Mouse (Mus musculus) liver, embryonic 11.5 days (tissue): ENCODE measurements around the gene Tnn. TPM values are rescaled to one million over a fixed set of nuclear protein-coding genes. Genes with fewer than 3 reads are reported as not detected.
A peak's percentile ranks its signal among the peaks of the same experiment; 100 is the strongest.

Source experiments
- ATAC-seq: fragments of 200-750 bp; cut with Nextera tagmentation; replicated peaks from 2 replicates; pipeline ENCODE4 v1.8.0; 2017; ENCODE audit warnings: moderate number of reproducible peaks, mild to moderate bottlenecking, moderate TSS enrichment, moderate library complexity; ENCODE audit not compliant: low FRiP score
- DNase-seq: peaks from one replicate; pipeline ENCODE4 v3.0.0-alpha.2; 2017; ENCODE audit warnings: low spot score
- H3K27ac ChIP-seq: fragments of 300-500 bp; sonication (generic); 2 replicates; pipeline ENCODE4 v1.5.1; 2014; ENCODE audit warnings: mild to moderate bottlenecking, low read depth, low read length, control low read depth
- H3K27me3 ChIP-seq: fragments of 300-500 bp; sonication (generic); replicated peaks from 2 replicates; pipeline ENCODE4 v1.6.1; 2014; ENCODE audit warnings: low read length, mixed read lengths; ENCODE audit not compliant: control insufficient read depth, insufficient read depth
- H3K36me3 ChIP-seq: fragments of 300-500 bp; sonication (generic); 2 replicates; pipeline ENCODE4 v1.6.1; 2014; ENCODE audit warnings: mild to moderate bottlenecking, low read length, moderate library complexity, mixed read lengths; ENCODE audit not compliant: control insufficient read depth, insufficient read depth
- H3K4me1 ChIP-seq: fragments of 300-500 bp; sonication (generic); replicated peaks from 2 replicates; pipeline ENCODE4 v1.6.1; 2014; ENCODE audit warnings: low read length, mixed read lengths; ENCODE audit not compliant: control insufficient read depth, insufficient read depth
- H3K4me2 ChIP-seq: fragments of 300-500 bp; sonication (generic); 2 replicates; pipeline ENCODE4 v1.6.1; 2014; ENCODE audit warnings: mild to moderate bottlenecking, control low read depth, moderate library complexity
- H3K4me3 ChIP-seq: fragments of 300-500 bp; sonication (generic); 2 replicates; pipeline ENCODE4 v1.5.1; 2014; ENCODE audit warnings: low read depth, low read length, control low read depth
- H3K9ac ChIP-seq: fragments of 300-500 bp; sonication (generic); 2 replicates; pipeline ENCODE4 v1.6.1; 2014; ENCODE audit warnings: low read depth, low read length, control low read depth
- H3K9me3 ChIP-seq: fragments of 300-500 bp; sonication (generic); 2 replicates; pipeline ENCODE4 v1.6.1; 2016; ENCODE audit warnings: low read length, inconsistent platforms, mixed read lengths; ENCODE audit not compliant: control insufficient read depth
- WGBS: fragments of 180-500 bp; shearing (Covaris S2); extraction: QIAGEN DNeasy Blood & Tissue Kit; methylation state at CpG from one replicate; pipeline ENCODE4 v1.1.7; 2014; 5-methylcytosine and 5-hydroxymethylcytosine counted together
- polyA plus RNA-seq: library from polyadenylated mRNA; unstranded; fragments of >200 nt; fragmentation: Nextera tagmentation; extraction: Ambion mirVana; gene quantifications from 2 replicates; pipeline ENCODE4 v1.2.1, GENCODE M21; 2014

Tnn gene
- polyA plus RNA-seq, 1 experiment from 2014 or later: not detected

DNA sequence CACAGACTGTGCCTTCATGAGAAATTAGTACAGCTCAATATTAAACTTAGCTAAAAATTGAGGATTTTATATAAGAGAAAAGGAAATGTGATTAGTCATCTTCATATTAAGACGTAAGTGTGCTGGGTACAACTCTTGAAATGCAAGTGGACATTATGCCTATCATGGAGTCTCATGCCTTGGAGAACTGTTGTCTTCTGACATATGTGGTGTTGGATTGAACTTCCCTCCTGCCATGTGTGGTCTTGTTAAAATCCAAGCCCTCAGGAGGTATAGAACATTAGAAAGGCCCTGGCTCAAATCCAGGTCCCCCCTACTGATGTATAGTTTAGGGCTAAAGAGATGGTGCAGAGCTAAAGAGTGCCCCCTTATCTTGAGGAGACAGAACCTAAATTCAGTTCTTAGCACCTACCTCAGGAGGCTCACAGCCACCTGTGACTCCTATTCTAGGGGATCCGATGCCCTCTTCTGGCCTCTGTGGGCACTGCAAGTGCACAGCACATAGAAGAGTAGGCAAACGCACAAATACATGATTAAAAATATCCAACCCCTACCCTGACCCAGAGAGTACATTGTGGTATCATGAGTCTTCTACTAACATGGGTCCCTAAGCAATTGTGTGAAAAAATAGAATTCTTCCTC lies 91.5 kb downstream of the Tnn start:
- no peaks in the 10 kb centered on the region for H3K36me3 ChIP-seq
- no peak overlapping the region for H3K9ac ChIP-seq
- ATAC-seq (peak; percentile 35), DNase-seq (no peak)
- no peak overlapping the region for H3K4me3 ChIP-seq
- H3K27me3 ChIP-seq: no peaks in the 10 kb centered on the region
- peaks cover 19% of the 10 kb centered on the region for H3K4me1 ChIP-seq
- H3K27ac ChIP-seq: peak overlapping the region; percentile 68
- 51% methylated on average over 3 of the region's 3 CpGs for WGBS
- no peak overlapping the region for H3K4me2 ChIP-seq
- H3K9me3 ChIP-seq: no peaks in the 10 kb centered on the region

DNA sequence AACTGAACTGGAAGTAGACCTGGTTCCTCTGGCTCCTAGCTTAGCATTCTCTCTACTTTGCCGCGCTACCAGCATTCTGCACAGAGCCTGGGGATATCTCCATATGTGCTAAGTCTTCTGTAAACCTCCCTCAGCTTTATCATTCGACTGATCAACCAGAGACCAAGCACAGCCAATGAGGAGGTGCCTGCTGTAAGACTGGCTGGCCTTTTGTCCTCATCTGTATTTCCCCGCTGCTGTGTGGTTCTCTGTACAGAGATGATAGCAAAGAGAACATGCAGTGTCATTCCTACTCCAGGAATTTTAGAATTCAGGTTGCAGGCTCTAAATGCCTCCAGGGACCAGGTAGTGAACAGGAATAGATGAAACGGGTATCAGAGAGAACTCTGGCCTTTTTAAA lies 92.1 kb downstream of the Tnn start:
- Histone ChIP-seq H3K4me1 (peaks cover 19% of the 10 kb centered on the region), H3K4me2 (peak overlapping the region; percentile 41), H3K9ac (no peak overlapping the region), H3K9me3 (no peaks in the 10 kb centered on the region), H3K27me3 (no peaks in the 10 kb centered on the region), H3K4me3 (no peak overlapping the region), H3K27ac (peak overlapping the region; percentile 68), H3K36me3 (no peaks in the 10 kb centered on the region)
- 41% methylated on average over 5 of the region's 5 CpGs for WGBS
- ATAC-seq: peak; percentile 97
- DNase-seq: no peak

GRCm38 (mm10) chr1:160060542-160060941 lies 92.8 kb downstream of the Tnn start:
- H3K9ac ChIP-seq: no peak overlapping the region
- no peak for DNase-seq
- no peak for ATAC-seq
- H3K9me3 ChIP-seq: no peaks in the 10 kb centered on the region
- H3K36me3 ChIP-seq: no peaks in the 10 kb centered on the region
- H3K4me1 ChIP-seq: peaks cover 19% of the 10 kb centered on the region
- H3K4me2 ChIP-seq: peak overlapping the region; percentile 41; the same call in 1 of the 2 replicates
- peak overlapping the region; percentile 63 for H3K27ac ChIP-seq
- H3K4me3 ChIP-seq: no peak overlapping the region
- WGBS: 68% methylated on average over 6 of the region's 6 CpGs
- no peaks in the 10 kb centered on the region for H3K27me3 ChIP-seq

DNA sequence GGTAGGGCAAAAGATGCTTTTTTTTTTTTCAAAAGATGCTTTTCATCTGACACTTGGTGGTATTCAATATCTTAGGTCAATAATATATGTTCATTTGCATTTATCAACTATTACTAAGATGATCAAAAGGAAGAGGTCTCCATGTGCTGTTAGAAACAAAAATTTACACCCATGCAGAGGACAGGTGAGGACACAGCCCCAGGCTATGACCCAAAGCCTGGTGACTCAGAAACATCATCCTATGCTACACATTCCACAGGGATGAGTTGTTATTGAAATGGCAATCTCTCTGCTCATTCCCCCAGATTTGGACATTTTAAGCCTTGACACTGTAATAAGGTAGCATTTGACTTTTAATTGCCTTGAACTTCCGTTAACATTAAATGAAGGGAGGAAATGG lies 93.5 kb downstream of the Tnn start:
- WGBS: 55% methylated on average over 1 of the region's 1 CpGs
- peaks cover 19% of the 10 kb centered on the region for H3K4me1 ChIP-seq
- no peaks in the 10 kb centered on the region for H3K27me3 ChIP-seq
- no peak overlapping the region for H3K27ac ChIP-seq
- no peaks in the 10 kb centered on the region for H3K36me3 ChIP-seq
- no peak overlapping the region for H3K9ac ChIP-seq
- no peak overlapping the region for H3K4me2 ChIP-seq
- ATAC-seq: no peak
- no peak for DNase-seq
- no peak overlapping the region for H3K4me3 ChIP-seq
- no peaks in the 10 kb centered on the region for H3K9me3 ChIP-seq

GRCm38 (mm10) chr1:160057657-160058056 lies 95.7 kb downstream of the Tnn start:
- DNase-seq (no peak), ATAC-seq (no peak)
- Histone ChIP-seq H3K4me2 (no peak overlapping the region), H3K27me3 (no peaks in the 10 kb centered on the region), H3K9ac (no peak overlapping the region), H3K9me3 (no peaks in the 10 kb centered on the region), H3K27ac (no peak overlapping the region), H3K4me3 (no peak overlapping the region), H3K4me1 (peaks cover 25% of the 10 kb centered on the region), H3K36me3 (no peaks in the 10 kb centered on the region)
- WGBS: 79% methylated on average over 3 of the region's 3 CpGs

- Histone ChIP-seq H3K36me3 (no peaks in the 10 kb centered on the region), H3K27ac (no peak overlapping the region), H3K4me3 (no peak overlapping the region), H3K4me2 (no peak overlapping the region), H3K9me3 (no peaks in the 10 kb centered on the region), H3K4me1 (peaks cover 18% of the 10 kb centered on the region), H3K27me3 (no peaks in the 10 kb centered on the region), H3K9ac (no peak overlapping the region)
- WGBS: 51% methylated on average over 5 of the region's 5 CpGs
- ATAC-seq: 0 out of 2 replicates have a peak, but pooled peaks have one; percentile 25
- no peak for DNase-seq
These were observed 98.9 kb downstream of the Tnn start for GRCm38 (mm10) chr1:160054366-160055078.

GRCm38 (mm10) chr1:160053510-160054305 lies 99.7 kb downstream of the Tnn start:
- WGBS: 76% methylated on average over 5 of the region's 5 CpGs
- Histone ChIP-seq H3K36me3 (no peaks in the 10 kb centered on the region), H3K27ac (no peak overlapping the region), H3K4me3 (no peak overlapping the region), H3K4me2 (no peak overlapping the region), H3K9ac (no peak overlapping the region), H3K27me3 (no peaks in the 10 kb centered on the region), H3K4me1 (peaks cover 21% of the 10 kb centered on the region), H3K9me3 (no peaks in the 10 kb centered on the region)
- ATAC-seq: peak; percentile 69
- no peak for DNase-seq

GRCm38 (mm10) chr1:160052556-160053315 lies 100.6 kb downstream of the Tnn start:
- H3K4me3 ChIP-seq: no peak overlapping the region
- H3K4me1 ChIP-seq: peaks cover 21% of the 10 kb centered on the region
- no peak overlapping the region for H3K9ac ChIP-seq
- no peak overlapping the region for H3K4me2 ChIP-seq
- DNase-seq: no peak
- WGBS: 78% methylated on average over 2 of the region's 2 CpGs
- no peaks in the 10 kb centered on the region for H3K36me3 ChIP-seq
- no peaks in the 10 kb centered on the region for H3K27me3 ChIP-seq
- ATAC-seq: no peak
- H3K9me3 ChIP-seq: no peaks in the 10 kb centered on the region
- H3K27ac ChIP-seq: no peak overlapping the region
